Mouse (Mus musculus): ENCODE results near the gene Tmem104.

Tmem104 gene

DNA sequence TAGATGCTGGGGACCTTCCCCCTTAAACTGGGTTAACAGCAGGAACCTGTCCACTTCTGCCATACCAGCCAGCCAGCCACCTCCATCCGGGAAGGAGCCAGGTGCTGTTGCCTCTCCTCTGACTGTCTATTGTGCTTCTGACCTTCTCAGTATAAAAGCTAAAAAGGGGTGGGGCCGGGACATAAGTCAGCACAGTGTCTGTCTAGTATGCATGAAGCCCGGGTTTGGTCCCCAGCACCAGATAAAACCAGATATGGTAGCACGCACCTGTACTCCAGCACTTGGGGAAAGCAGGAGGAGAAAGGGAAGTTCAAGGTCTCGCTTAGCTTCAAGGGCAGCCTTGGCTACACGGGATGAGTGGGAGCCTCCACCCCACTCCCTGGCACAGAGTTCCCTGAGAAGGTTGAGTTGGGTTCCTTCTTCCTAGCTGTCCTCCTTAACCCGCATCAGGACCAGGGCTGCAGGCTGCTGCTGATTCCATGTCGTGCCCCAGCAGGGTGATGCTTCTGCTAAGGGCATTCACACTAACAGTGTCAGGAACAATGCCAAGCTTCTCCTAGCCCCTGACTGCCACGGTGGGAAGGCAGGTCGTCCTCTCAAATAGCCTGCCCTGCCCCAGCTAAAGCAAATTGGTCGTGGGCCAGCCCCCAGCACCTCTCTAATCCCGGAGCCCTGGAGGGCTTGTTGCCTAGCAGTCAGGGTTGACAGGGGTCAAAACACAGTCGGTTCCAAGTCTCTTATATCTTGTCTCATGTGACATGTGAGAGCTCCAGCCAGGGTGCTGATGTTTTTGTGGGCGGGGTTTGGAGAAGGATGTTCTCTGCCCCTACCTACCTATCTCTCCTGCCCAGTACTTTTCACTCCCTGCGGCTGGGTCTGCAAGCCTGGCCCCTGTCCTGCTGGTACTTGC is 42.0 kb downstream of the Tmem104 start:
- DNase-seq (ENCODE audit: low spot score in 2 of 2): no peak

DNA sequence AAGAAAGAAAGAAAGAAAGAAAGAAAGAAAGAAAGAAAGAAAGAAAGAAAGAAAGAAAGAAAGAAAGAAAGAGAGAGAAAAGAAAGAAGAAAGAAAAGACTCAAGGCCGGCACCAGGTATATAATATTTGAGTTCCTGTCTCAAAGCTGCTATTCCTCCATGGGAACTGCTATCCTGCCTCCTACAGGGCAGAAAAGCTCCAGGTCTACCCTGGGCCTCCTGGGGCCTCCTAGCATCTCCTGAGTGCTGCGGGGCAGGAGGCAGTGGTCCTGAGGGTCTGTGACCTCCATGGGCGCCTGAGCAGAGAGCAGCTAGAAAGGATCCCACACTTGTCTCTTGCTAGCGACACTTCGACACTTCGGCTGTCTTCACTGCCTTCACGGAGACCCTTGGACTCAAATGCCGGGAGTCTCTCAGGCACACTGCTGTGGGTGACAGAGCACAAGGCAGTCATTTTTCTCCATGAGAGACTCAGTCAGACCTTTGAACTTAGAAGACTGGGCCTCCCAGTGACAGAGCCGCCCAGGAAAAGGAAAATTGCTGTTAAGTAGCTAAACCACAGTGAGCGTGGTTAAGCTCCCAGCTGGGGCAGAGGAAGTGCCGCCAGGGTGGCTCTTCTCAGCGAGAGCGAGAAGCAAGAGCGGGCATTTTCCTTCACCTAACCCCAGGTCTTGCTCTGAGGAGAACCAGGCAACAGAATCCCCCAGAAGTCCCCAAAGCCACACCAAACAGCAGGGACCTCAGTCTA is 44.1 kb downstream of the Tmem104 start:
- DNase-seq (ENCODE audit: low spot score in 2 of 2): no peak

DNA sequence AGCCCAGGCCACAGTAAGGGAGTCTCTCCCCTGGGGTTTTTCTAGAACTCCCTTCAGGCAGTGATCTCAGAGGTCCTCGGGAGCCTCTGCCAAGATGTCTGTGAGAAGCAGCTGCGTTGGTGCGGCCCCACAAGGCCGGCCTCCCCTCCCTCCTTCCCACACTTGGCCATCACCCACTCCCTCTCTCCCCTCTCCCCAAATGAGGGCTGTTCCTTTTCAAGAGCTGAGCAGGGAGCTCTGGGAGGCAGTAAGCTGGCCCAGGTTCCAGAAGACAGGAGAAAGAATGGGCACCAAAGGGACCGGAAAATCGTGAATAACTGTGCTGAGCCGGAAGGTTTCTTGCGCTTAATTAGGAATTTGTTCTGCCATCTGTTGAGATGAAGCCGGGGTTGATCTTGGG is 44.6 kb downstream of the Tmem104 start:
- DNase-seq (ENCODE audit: low spot score in 2 of 2): no peak

DNA sequence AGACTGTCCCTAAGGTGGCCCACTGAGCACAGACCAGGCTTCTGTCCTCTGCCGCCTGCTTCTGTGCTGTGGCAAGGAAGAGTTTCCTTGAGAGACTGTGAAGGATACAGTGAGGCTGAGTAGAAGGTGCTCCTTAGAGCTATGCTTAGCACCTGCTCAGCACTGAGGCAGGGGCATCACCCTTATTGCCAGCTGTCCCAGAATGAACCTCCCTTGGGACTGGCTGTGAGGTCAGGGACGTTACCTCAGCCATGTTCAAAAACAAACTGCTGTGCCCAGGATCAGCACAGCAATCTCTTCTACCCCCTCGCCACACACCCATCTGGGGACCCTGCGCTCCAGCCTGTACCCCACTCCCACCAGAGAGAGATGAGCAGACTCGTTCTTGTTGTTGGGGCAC is 45.6 kb downstream of the Tmem104 start:
- DNase-seq (ENCODE audit: low spot score in 2 of 2): no peak

DNA sequence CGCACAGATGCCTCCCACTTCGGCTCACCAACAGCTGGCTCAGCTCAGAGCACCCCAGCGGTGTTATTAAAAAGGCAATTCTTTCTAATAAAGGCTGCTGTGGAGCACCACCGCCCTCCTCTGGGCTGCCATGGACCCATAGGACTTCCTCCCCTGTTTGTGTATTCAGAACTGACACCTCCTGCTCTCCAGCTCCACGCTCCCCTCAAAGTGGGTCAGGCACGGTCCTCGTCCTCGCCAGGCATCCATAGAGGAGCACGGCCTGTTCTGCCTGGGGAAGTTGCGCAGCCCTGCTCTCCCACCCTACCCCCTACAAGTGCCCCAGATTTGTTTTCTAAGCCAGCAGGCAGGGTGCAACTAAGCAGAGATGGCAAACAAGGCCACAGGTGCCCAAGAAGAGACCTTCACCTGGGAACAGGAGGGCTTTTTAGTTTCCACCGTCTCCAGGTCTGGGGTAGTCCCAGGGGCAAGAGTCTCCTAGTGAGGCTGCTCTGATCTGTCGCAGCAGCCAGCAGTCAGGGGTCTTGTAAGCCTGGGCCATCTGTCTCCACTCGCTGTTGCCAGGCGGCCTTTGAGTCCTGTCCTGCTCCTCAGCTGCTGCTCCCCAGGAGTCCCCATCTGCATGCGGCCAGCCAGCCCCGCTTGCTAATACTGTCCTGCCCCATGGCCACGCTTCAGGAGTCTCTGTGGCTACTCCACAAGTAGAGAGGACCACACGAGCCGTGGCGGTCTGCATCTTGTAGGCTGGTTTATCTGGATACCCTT is 46.4 kb downstream of the Tmem104 start:
- DNase-seq (ENCODE audit: low spot score in 2 of 2): no peak

DNA sequence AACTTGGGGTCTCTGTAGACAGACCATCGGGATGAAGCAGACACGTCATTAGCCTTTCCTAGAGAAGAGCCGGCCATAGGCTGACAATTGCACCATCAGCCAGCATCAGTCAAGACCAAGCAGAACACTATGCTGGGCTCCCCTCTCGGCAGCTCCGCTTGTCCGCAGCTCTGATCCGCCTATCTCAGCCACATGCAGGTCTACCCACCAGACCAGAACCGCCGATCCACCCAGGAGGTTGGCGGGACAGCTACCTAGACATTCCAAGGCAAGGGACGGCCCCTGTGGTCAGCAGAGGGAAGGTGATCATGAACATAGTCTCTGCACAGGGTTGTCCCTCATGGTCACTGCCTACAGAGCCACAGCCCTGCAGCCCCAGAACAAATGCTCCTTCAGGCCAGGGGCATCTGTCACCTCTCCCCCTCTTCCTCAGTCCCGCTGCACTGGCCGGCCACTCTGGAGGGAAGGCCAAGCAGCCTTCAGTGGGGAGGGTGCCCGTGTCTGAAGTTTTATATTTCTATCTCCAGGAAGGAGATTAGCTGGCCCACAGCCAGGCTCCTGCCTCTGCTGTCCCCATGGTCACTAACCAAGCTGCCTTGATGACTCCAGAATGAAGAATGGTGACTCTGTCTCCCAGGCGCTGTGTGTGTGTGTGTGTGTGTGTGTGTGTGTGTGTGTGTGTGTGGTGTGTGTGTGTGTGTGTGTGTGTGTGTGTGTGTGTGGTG is 47.2 kb downstream of the Tmem104 start:
- DNase-seq (ENCODE audit: low spot score in 2 of 2): no peak

DNA sequence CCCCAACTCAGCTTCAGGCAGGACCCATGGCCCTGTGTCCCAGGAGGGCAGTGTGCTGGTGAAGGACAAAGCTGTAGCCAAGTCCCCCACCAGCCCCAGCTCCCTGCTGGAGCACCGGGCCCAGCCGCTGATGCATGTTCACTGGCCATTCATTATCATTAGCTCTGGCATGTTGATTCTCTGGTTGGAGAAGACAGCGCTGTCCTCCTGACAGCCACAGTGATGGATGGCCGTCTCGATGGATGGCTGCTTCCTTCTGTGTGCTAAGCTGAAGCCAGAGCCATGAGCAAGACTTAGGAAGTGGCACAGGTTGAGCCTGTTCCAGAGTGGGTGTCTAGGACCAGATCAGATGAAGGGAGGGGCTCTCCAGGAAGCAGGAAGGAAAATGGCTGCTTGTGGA is 49.3 kb downstream of the Tmem104 start:
- DNase-seq (ENCODE audit: low spot score in 2 of 2): no peak

DNA sequence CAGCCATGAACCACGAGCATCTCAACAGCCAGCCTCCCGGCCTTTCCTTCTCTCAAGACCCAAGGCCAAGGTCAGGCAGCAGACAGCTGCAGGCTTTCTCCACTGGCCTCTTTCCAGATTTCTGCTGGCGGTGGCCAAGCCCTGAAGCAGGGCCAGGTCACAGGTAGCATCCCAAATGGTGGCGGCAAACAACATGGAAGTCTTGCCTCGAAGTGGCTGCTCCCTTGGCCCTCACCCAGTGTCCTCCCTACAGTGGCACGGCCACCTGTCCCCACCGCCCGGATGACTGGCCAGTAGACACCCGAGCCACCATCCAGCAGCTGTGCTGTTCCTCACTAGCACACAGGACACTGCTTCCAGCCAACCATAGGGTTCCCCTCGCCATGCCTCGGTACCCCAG is 54.1 kb downstream of the Tmem104 start:
- DNase-seq (ENCODE audit: low spot score in 2 of 2): no peak

DNA sequence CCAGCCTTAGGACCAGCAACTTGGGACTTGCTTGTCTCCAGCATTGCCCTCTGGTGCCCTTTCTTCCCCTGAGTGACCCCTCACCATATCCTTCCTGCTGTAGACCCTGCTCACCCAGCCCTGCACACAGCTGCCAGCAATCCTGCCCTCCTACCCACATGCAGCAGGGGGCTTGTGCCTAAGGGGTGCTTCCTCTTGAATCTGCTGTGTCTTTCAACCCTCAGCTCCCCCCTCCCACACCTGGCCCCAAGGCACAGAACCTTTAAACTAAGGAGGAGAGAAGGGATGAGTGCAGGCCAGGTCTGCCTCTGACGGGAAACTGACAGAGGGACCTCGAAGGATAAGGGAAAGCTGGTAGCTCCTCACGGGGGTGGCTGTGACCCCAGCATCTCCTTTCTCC is 55.5 kb downstream of the Tmem104 start:
- no peak for DNase-seq (ENCODE audit: low spot score in 2 of 2)

DNA sequence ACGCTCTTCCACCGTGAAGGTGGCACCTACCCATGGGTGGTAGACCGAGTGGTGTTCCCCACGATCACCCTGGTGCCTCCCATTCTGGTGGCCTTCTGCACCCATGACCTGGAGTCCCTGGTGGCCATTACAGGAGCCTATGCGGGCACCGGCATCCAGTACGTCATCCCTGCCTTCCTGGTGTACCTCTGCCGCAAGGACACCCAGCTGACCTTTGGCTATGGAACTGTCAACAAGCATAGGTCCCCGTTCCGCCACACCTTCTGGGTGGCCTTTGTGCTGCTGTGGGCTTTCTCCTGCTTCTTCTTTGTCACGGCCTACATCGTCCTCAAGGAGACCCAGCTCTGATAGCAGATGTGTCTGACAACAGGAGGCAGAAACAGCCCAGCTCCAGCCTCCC is 56.5 kb downstream of the Tmem104 start:
- DNase-seq (ENCODE audit: low spot score in 2 of 2): no peak

DNA sequence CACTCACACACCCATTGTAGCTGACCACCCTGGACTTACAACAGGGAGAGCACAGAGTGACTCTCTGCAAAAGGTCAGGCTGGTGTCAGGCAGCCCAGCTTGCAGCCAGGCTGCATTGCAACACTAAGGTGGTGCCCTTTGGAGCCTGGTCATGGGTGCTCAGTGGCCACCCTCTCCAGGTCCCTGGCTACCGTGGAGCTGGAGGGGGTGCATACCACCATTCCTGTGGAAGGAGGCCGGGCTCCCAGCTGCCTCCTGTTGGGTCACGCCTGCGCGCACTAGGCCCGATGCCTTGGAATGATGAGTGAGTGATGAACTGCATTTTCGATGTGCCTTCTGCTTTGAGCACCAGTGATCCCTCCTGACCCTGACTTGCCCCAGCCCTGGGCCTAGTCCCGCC is 57.6 kb downstream of the Tmem104 start:
- DNase-seq (ENCODE audit: low spot score in 2 of 2): no peak

DNA sequence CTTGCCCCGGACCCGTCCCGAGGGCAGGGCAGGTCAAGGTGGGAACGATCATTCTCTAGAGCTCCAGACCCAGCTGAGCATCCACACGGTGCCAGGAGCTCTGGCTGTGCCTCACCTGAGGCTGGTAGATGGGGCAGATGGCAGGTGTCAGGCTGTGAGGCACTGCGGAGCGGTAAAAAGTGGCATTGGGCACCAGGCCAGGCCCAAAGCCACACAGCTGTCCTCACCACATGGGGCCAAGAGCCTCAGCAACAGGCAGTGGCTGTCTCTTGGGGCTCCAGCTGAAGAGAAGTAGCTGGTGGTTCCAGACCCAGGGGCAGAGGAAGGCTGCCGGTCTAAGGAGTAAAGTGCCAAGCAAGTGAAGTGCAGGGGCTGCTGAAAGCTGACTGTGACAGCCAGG is 59.1 kb downstream of the Tmem104 start:
- no peak for DNase-seq (ENCODE audit: low spot score in 2 of 2)

DNA sequence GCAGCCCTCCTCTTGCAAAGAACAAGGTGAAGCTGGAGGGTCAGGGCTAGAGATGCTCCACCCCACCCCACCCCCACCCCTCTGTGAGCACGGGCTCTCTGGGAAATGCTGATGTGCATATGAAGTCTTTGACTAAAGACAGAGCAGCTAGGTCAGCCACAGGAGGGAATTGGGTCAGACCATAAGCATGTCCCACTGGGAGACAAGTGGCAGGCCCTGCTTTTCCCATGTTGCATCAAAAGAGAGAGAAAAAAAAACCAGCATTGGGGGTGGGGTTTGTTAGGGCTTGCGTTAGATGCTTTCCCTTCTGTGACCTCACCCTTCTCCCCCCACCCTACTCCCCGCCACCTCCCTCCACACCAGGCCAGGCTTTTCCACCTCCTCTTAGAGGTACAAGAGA is 60.0 kb downstream of the Tmem104 start:
- no peak for DNase-seq (ENCODE audit: low spot score in 2 of 2)

DNA sequence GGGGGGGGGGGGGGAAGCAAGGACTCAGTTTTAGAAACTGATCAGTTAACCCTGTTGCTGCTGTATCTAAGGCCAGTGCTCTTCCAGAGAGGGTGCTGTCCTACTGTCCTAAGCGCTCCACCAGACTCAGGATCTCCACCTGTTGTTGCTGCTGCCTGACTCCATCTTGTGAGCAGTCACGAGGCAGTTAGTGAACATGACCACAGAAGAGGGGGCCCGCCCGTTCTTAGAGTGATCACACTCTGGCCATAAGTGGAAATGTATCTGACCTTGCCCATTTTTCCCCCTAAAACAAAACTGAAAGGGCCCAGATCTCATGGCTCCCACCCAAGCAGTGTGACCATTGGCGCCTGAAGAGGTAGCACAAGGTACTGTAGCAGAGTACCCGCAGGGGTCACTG is 60.7 kb downstream of the Tmem104 start:
- DNase-seq (ENCODE audit: low spot score in 2 of 2): no peak

DNA sequence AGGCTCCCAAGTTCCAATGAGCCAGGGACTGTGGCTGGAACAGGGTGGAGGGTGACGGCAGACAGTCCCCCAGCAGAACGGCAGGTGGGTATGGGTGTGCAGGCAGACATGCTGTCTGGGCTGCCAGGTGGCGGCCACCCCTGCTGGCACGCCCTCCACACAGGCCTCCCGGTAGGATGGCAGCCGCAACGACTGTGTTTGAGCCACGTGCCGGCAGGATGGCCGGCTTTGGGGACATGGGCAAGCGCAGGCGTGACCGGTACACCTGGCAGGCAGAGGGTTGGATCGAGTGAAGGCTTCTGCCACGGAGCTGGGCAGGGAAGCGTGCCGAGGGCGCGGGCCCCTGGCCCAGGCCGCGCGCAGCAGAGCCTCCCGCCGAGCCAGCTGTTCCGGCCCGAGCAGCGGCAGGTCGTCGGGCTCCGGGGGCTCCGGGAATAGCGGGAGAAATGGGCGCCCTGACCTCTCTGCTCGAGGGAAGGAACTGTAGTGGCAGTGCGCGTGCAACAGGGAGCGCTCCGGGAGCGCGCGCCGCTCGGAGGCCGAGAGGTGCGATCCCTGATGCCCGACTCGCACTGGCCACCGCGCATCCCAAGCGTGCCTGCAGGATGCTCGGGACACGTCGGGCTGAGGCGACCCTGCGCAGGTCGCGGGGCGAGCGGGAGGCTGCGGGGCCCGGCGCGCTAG is 62.6 kb downstream of the Tmem104 start:
- no peak for DNase-seq (ENCODE audit: low spot score in 2 of 2)

DNA sequence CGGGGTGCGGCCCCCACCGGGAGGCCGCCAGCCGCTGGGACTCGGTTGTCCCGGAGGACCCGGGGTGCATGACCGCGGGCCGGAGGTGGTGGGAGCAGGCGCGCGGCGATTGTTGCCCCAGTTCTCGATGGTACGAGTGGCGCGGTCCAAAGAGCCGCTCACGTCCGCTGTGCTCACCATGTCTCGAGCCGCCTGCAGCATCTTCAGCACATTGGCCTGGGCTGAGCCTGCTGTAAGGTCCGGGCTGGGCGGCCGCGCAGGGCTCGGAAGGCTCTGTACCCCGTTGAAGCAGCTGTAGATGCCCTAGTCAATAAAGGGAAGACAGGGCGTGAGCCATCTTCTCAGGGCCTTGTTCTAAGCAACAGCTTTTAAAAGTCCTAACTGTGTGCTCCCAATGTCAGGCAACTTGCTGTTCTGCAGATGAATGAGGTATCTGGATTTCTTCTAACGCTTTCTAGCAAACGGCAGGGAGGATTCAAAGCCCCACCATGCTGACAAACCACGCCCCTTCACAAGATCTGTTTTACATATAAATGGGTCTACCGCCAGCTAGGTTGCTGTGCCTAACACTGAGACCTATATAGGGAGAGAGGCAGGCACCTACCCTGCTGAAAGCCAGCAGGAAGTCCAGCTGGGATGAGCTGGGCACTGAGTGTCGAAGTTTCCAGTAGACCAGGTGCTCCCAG is 63.3 kb downstream of the Tmem104 start:
- DNase-seq (ENCODE audit: low spot score in 2 of 2): no peak

DNA sequence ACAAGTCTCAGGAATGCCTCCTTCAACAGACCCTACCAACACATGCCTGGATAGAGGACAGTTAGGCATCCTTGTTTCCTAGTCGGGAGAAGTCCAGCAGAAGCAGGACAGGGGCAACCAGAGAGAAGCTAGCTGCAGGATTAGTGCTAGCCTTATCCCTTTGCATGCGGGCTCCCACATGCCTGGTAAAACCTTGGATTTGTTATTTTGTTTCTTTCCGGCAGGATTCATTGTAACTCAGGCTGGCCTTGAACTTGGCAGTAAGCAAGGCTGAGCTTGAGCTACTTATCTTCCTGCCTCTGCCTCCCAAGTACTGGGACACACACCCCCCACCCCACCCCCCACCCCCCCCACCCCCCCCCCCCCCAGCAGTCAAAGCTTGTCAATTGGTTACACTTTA is 64.0 kb downstream of the Tmem104 start:
- no peak for DNase-seq (ENCODE audit: low spot score in 2 of 2)

DNA sequence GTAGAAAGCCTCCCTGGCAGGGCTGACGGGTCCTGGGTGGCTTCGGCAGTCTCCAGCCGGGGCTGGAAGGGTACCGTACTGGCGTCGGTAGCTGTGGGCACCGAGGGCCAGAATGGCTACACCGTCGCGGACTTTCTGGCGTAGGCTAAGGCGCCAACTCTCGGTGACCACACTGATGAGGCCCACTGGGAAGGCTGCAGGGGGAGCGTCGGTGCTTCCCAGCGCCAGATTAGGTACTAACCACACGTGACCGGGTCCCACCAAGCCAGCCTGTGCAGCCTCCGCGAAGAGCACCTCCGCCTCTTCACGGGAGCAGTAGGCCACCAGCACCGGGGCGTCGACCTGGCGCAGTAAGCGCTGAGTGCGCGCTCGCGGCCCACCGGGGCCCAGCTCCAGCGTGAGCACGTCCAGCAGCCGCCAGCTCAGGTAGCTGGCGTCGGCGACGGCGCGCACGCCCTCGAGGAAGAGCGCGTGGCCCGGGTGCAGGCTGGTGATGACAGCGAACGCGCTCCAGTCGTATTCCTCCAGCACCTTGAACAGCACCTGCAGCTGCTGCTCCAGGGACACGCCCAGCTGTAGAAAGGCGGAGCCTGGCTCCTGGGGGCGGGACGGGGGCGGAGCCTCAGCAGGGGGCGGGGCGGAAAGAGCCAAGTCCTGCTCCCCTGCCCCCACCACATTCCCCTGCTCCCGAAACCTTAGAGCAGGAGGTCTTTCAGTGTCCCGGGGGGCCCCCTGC is 70.7 kb downstream of the Tmem104 start:
- no peak for DNase-seq (ENCODE audit: low spot score in 2 of 2)

DNA sequence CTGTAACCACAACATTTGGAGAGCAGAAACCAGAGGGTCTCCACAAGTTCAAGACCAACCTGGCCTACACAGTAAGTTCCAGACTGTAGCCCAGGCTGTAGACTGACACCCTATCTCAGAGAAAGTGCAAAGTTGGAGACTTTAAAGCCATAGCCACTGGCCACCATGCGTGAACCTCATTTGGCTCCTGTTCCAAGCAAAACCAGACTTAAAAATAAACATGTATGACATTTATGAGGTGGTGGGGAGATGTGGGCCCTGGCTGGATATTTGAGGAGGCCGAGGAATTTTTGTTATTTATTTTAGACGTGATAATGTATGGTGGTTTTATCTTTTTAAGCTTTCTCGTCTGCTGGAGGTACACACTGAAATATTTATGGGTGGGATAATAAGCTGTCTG is 71.8 kb downstream of the Tmem104 start:
- DNase-seq (ENCODE audit: low spot score in 2 of 2): no peak

DNA sequence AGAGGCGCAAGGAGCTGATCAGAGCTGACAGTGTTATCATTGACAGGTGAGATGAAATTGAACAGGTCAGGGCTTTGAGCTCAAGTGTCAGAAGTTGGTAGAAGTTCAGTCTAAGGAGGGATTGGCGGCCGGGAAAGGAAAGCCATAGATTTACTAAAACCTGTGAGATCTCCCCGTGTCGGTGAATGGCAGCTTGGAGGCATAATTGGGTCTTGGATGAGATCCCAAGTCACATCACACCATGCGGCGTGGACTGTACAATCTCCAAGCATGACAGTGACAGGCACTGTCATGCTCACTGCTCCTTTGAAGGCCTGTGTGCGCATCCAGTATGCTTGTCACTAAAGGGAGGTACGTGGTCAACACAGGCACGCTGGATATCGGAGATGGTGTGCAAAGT is 75.7 kb downstream of the Tmem104 start:
- no peak for DNase-seq (ENCODE audit: low spot score in 2 of 2)
